Mouse (Mus musculus) CH12F3 (cell line): ENCODE measurements around the gene Pparg.

ENCODE experiments used
- in situ Hi-C: fragments of 300-500 bp; cut with MboI; formaldehyde crosslinking; loops from 2 replicates; pipeline ENCODE4 v1.14.3; 2020; ENCODE audit warnings: low sequenced_read_pairs

Pparg gene

GRCm38 (mm10) chr6:115504160-115504558 is 143.4 kb downstream of the Pparg start:
- in situ Hi-C loops: no loop called here

- in situ Hi-C loops: no loop called here
Observed at GRCm38 (mm10) chr6:115504915-115505314, 144.2 kb downstream of the Pparg start.

DNA sequence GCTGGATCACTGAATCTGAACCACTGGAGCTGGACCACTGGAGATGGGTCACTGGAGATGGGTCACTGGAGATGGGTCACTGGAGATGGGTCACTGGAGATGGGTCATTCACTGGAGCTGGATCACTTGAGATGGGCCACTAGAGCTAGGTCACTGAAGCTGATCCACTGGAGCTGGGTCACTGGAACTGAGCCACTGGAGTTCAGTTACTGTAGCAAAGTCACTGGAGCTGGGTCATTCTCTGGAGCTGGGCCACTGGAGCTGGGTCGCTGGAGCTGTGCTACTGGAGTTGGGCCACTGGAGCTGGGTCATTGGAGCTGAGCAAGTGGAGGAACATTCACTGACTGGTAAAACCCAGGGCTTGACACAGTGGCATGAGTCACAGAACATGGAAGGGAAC is 145.7 kb downstream of the Pparg start:
- in situ Hi-C loops: no loop called here

DNA sequence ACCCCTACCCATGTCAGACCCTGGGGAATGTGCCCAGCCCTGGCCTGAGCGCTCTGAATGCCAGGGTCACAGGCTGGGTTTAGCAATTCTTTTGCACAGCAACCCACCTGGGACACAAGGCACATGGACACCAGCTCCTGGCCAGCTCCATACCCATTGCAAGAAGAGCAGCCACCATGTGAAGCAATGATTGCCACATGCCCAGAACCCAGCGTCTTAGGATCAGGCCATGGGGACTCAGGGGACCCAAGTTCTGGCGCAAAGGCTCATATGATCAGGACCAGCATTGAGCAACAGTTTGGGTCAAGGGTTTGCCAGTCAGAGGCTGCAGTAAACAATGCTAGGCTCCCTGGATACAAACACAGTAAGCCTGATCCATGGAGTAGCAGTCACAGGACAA is 150.7 kb downstream of the Pparg start:
- in situ Hi-C loops: no loop called here

- in situ Hi-C loops: no loop called here
Observed at GRCm38 (mm10) chr6:115513207-115513606, 152.5 kb downstream of the Pparg start.

GRCm38 (mm10) chr6:115517904-115518303 is 157.2 kb downstream of the Pparg start:
- in situ Hi-C loops: no loop called here

- in situ Hi-C loops: no loop called here
Observed at GRCm38 (mm10) chr6:115518352-115518751, 157.6 kb downstream of the Pparg start.

GRCm38 (mm10) chr6:115519275-115519699 is 158.5 kb downstream of the Pparg start:
- in situ Hi-C loops: no loop called here

- in situ Hi-C loops: loop anchor here (5.0 kb wide), 1 partner anchor 285 kb away; no protein-coding TSS in a partner anchor
Observed at GRCm38 (mm10) chr6:115521923-115522322, 161.2 kb downstream of the Pparg start.

GRCm38 (mm10) chr6:115522691-115523146 is 162.0 kb downstream of the Pparg start:
- in situ Hi-C loops: loop anchor here (5.0 kb wide), 1 partner anchor 285 kb away; no protein-coding TSS in a partner anchor

- in situ Hi-C loops: loop anchor here (5.0 kb wide), 1 partner anchor 286 kb away; no protein-coding TSS in a partner anchor
Observed at GRCm38 (mm10) chr6:115523201-115523600, 162.4 kb downstream of the Pparg start.

- in situ Hi-C loops: loop anchor here (5.0 kb wide), 1 partner anchor 287 kb away; no protein-coding TSS in a partner anchor
Observed at GRCm38 (mm10) chr6:115524449-115524990, 163.8 kb downstream of the Pparg start.

DNA sequence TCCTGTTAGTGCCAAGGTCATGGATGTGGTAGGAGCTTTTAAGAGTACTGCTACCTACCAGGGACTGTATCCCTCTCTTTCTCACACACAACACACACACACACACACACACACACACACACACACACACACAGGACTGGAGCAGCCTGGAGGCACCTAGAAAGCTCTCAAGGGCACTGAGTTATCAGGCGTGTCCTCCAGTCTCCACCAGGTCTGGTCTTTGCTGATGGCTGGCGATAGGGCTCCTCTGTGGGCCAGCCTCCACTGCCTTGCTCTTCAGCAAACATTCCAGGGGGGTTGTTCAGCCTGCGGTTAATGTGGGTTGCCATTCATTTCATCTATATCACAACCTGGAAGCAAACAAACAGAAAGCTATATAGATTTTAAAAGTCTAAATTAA is 166.7 kb downstream of the Pparg start:
- in situ Hi-C loops: loop anchor here (25.0 kb wide), 3 partner anchors 465 to 815 kb away; no protein-coding TSS in a partner anchor

DNA sequence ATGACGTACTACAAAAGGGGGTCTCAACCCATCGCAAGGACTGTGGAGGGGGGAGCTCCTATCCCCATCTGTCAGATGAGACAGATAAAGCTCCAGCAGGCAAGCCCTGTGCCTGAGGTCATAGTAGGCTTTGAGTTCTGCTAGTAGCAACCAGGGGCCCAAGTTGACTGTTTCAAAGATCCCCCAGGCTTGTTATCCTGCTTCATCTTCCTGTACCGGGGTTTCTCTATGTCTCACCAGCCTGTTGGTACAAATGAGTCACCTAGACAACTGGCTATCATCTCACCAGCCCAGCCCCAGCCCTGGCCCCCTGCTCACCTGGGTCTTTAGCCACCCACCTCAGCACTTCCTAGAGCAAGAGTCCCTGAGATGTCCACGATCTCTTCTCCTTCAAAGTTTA is 167.6 kb downstream of the Pparg start:
- in situ Hi-C loops: loop anchor here (25.0 kb wide), 3 partner anchors 466 to 816 kb away; no protein-coding TSS in a partner anchor

DNA sequence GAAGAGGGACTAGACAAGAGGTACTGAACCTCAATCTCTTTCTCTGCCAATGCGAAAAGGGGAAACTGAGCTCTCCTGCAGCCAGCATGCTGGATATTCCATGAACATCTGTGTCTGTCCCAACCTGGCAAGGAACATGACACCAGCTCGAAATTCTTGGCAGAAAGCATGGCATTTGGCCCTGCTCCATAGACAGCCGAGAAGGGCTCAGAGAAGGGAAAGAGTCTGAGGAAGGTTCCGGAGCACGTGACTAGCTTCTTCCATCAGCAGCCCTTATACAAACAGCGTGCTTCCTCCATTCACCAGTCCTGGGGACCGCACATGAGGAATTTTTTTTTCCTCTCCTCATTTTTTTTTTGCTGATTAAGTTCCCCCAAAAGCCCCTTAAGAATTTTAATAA is 173.9 kb downstream of the Pparg start:
- in situ Hi-C loops: loop anchor here (25.0 kb wide), 3 partner anchors 472 to 822 kb away; no protein-coding TSS in a partner anchor

DNA sequence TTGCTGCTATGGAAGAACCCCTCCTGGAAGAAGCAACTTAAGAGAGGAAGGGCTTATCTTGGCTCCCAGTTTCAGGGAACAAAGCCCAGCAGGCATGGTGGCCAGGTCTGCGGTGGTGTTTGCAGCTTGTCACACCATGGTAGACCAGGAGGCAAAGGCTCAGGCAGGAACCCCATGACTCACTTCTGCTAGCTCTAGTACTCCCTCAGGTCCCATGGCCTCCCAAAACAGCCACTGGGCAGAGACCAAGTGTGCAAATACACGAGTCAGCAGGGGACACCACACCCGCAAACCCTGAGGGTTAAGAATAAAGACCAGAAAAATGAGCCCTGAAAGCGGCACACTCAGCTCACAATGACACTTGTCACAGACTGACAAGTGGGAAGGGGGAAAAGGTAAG is 175.4 kb downstream of the Pparg start:
- in situ Hi-C loops: loop anchor here (25.0 kb wide), 3 partner anchors 474 to 824 kb away; no protein-coding TSS in a partner anchor

GRCm38 (mm10) chr6:115538645-115539429 is 178.1 kb downstream of the Pparg start:
- in situ Hi-C loops: loop anchor here (25.0 kb wide), 3 partner anchors 477 to 827 kb away; no protein-coding TSS in a partner anchor
